Mouse (Mus musculus) CH12.LX (cell line): ENCODE results near the gene 2210016L21Rik.

Experiments
- BHLHE40 ChIP-seq: IDR thresholded peaks from 2 replicates; pipeline ENCODE4 v1.6.1; 2011; ENCODE audit warnings: mild to moderate bottlenecking, low read depth, low read length, improper control_type of control experiment
- CTCF ChIP-seq, 2 experiments: IDR thresholded peaks in 1 of 2; conservative IDR thresholded peaks in 1 of 2; 2 replicates each; pipeline ENCODE4 v1.5.1; 2011 to 2012; ENCODE audit warnings: low read depth in 2 of 2, low read length in 2 of 2, improper control_type of control experiment in 1 of 2, inconsistent platforms in 1 of 2, mild to moderate bottlenecking in 1 of 2, moderate library complexity in 1 of 2
- EP300 ChIP-seq: IDR thresholded peaks from 2 replicates; pipeline ENCODE4 v1.6.1; 2011; ENCODE audit warnings: low read length, improper control_type of control experiment
- HCFC1 ChIP-seq: IDR thresholded peaks from 2 replicates; pipeline ENCODE4 v1.6.1; 2012; ENCODE audit warnings: low read depth, mild to moderate bottlenecking, inconsistent platforms, low read length, improper control_type of control experiment
- MAZ ChIP-seq: IDR thresholded peaks from 2 replicates; pipeline ENCODE4 v1.6.1; 2012; ENCODE audit warnings: low read depth, mild to moderate bottlenecking, inconsistent platforms, low read length, improper control_type of control experiment, moderate library complexity
- POLR2A ChIP-seq: IDR thresholded peaks from 2 replicates; pipeline ENCODE4 v1.6.1; 2011; ENCODE audit warnings: low read depth, mild to moderate bottlenecking, improper control_type of control experiment, low read length
- POLR2AphosphoS2 ChIP-seq: IDR thresholded peaks from 2 replicates; pipeline ENCODE4 v1.6.1; 2011; ENCODE audit warnings: low read depth, low read length, improper control_type of control experiment
- ZKSCAN1 ChIP-seq: IDR thresholded peaks from 2 replicates; pipeline ENCODE4 v1.6.1; 2012; ENCODE audit warnings: low read depth, inconsistent platforms, low read length, improper control_type of control experiment, borderline replicate concordance

- TF ChIP-seq CTCF (conservative IDR thresholded peaks at IDR 0.05 in 1 of 2, IDR thresholded peaks at IDR 0.05 in 1 of 2; ENCODE audit: low read depth in 2 of 2, low read length in 2 of 2) (no peak), HCFC1 (no peak), EP300 (no peak), ZKSCAN1 (no peak), BHLHE40 (no peak), POLR2A (no peak), POLR2AphosphoS2 (no peak), MAZ (no peak)
Measured at GRCm38 (mm10) chr5:114982001-114982400, 40.0 kb downstream of the 2210016L21Rik start.
